Mouse (Mus musculus) layer of hippocampus, adult 9-10 months (tissue): Measurements from ENCODE around the gene Gm49383.

ENCODE experiments used
- DNase-seq: peaks from one replicate; pipeline ENCODE4 v3.0.0; 2022; ENCODE audit warnings: low spot score

The Gm49383 gene

GRCm38 (mm10) chr12:69196444-69197377 lies at the start of gene Gm49383:
Gene Gm49383 (minus strand): TSS chr12:69197104.
- DNase-seq = no peak

- peak; percentile 31 for DNase-seq
These were observed 45.0 kb upstream of the Gm49383 start for GRCm38 (mm10) chr12:69241771-69242431.

- no peak for DNase-seq
These were observed 44.5 kb upstream of the Gm49383 start for GRCm38 (mm10) chr12:69241405-69241770.

- no peak for DNase-seq
These were observed 44.0 kb upstream of the Gm49383 start, which contains the start of gene Klhdc1 for GRCm38 (mm10) chr12:69240876-69241275. Gene Klhdc1 (plus strand): TSS chr12:69241176.

- DNase-seq = no peak
These were observed 41.4 kb upstream of the Gm49383 start for GRCm38 (mm10) chr12:69238284-69238683.

GRCm38 (mm10) chr12:69235782-69236181 lies 38.9 kb upstream of the Gm49383 start:
- no peak for DNase-seq

GRCm38 (mm10) chr12:69229251-69229650 lies 32.3 kb upstream of the Gm49383 start:
- no peak for DNase-seq

- peak; percentile 53 for DNase-seq
These were observed 31.0 kb upstream of the Gm49383 start, which contains the start of gene Pole2 for GRCm38 (mm10) chr12:69227776-69228466. Gene Pole2 (minus strand): TSS chr12:69228195.

- no peak for DNase-seq
These were observed 23.8 kb upstream of the Gm49383 start for GRCm38 (mm10) chr12:69220613-69221277.

- DNase-seq = no peak
These were observed 19.7 kb upstream of the Gm49383 start for GRCm38 (mm10) chr12:69216587-69216986.

GRCm38 (mm10) chr12:69215000-69215785 lies 18.3 kb upstream of the Gm49383 start:
- DNase-seq = peak; percentile 76

- DNase-seq = no peak
These were observed 17.5 kb upstream of the Gm49383 start for GRCm38 (mm10) chr12:69214393-69214792.

- no peak for DNase-seq
These were observed 16.4 kb upstream of the Gm49383 start for GRCm38 (mm10) chr12:69213186-69213777.

GRCm38 (mm10) chr12:69211057-69211456 lies 14.2 kb upstream of the Gm49383 start:
- DNase-seq = no peak

GRCm38 (mm10) chr12:69210056-69210979 lies 13.4 kb upstream of the Gm49383 start:
- DNase-seq = no peak

GRCm38 (mm10) chr12:69208520-69208919 lies 11.6 kb upstream of the Gm49383 start:
- DNase-seq = no peak

GRCm38 (mm10) chr12:69207926-69208325 lies 11.0 kb upstream of the Gm49383 start:
- DNase-seq = no peak

- no peak for DNase-seq
These were observed 10.5 kb upstream of the Gm49383 start for GRCm38 (mm10) chr12:69207396-69207795.

- no peak for DNase-seq
These were observed 7.3 kb upstream of the Gm49383 start, which contains the start of gene Gm49384 for GRCm38 (mm10) chr12:69204052-69204833. Gene Gm49384 (minus strand): TSS chr12:69204267.
